Mouse (Mus musculus): ENCODE measurements around the gene Map3k20.

Map3k20 gene

GRCm38 (mm10) chr2:72375877-72376276 lies 90.4 kb downstream of the Map3k20 start:
- DNase-seq (ENCODE audit: low spot score in 2 of 2) = no peak

GRCm38 (mm10) chr2:72376946-72377345 lies 91.5 kb downstream of the Map3k20 start:
- DNase-seq (ENCODE audit: low spot score in 2 of 2) = no peak

- DNase-seq (ENCODE audit: low spot score in 2 of 2) = no peak
These were observed 94.0 kb downstream of the Map3k20 start for GRCm38 (mm10) chr2:72379425-72379824.

- no peak for DNase-seq (ENCODE audit: low spot score in 2 of 2)
These were observed 97.2 kb downstream of the Map3k20 start for GRCm38 (mm10) chr2:72382662-72383061.

GRCm38 (mm10) chr2:72383321-72383720 lies 97.9 kb downstream of the Map3k20 start:
- peak in 1 of 2 experiments; percentile 31 for DNase-seq (ENCODE audit: low spot score in 2 of 2)

GRCm38 (mm10) chr2:72389411-72389810 lies 104.0 kb downstream of the Map3k20 start:
- DNase-seq (ENCODE audit: low spot score in 2 of 2) = no peak

GRCm38 (mm10) chr2:72389942-72390341 lies 104.5 kb downstream of the Map3k20 start:
- DNase-seq (ENCODE audit: low spot score in 2 of 2) = peak; percentile 82 to 92

- peak; percentile 54 for DNase-seq (ENCODE audit: low spot score in 2 of 2)
These were observed 105.0 kb downstream of the Map3k20 start for GRCm38 (mm10) chr2:72390474-72390873.

GRCm38 (mm10) chr2:72391024-72391423 lies 105.6 kb downstream of the Map3k20 start:
- DNase-seq (ENCODE audit: low spot score in 2 of 2) = no peak

GRCm38 (mm10) chr2:72391721-72392120 lies 106.3 kb downstream of the Map3k20 start:
- DNase-seq (ENCODE audit: low spot score in 2 of 2) = no peak

- DNase-seq (ENCODE audit: low spot score in 2 of 2) = no peak
These were observed 106.9 kb downstream of the Map3k20 start for GRCm38 (mm10) chr2:72392316-72392715.

GRCm38 (mm10) chr2:72396934-72397333 lies 111.5 kb downstream of the Map3k20 start:
- no peak for DNase-seq (ENCODE audit: low spot score in 2 of 2)

- DNase-seq (ENCODE audit: low spot score in 2 of 2) = peak; percentile 40 to 52
These were observed 112.8 kb downstream of the Map3k20 start for GRCm38 (mm10) chr2:72398227-72398626.

GRCm38 (mm10) chr2:72399469-72400195 lies 114.2 kb downstream of the Map3k20 start:
- DNase-seq (ENCODE audit: low spot score in 2 of 2) = no peak

- DNase-seq (ENCODE audit: low spot score in 2 of 2) = no peak
These were observed 115.9 kb downstream of the Map3k20 start for GRCm38 (mm10) chr2:72401290-72401689.

- no peak for DNase-seq (ENCODE audit: low spot score in 2 of 2)
These were observed 120.5 kb downstream of the Map3k20 start for GRCm38 (mm10) chr2:72405621-72406555.

GRCm38 (mm10) chr2:72406701-72407100 lies 121.3 kb downstream of the Map3k20 start:
- no peak for DNase-seq (ENCODE audit: low spot score in 2 of 2)

GRCm38 (mm10) chr2:72407341-72408092 lies 122.1 kb downstream of the Map3k20 start:
- no peak for DNase-seq (ENCODE audit: low spot score in 2 of 2)

- DNase-seq (ENCODE audit: low spot score in 2 of 2) = no peak
These were observed 124.5 kb downstream of the Map3k20 start for GRCm38 (mm10) chr2:72409968-72410367.

- DNase-seq (ENCODE audit: low spot score in 2 of 2) = no peak
These were observed 126.8 kb downstream of the Map3k20 start for GRCm38 (mm10) chr2:72412266-72412665.

GRCm38 (mm10) chr2:72415416-72415815 lies 130.0 kb downstream of the Map3k20 start:
- DNase-seq (ENCODE audit: low spot score in 2 of 2) = no peak
